Mouse (Mus musculus) heart, embryonic 10.5 days (tissue): ENCODE measurements at regions not wholly inside any gene's neighbourhood (a gene's known extent, or its start where the extent isn't known, plus 50 kb on each side); places are given as distances from the start of the nearest gene placed in this dataset.
A peak's percentile ranks its signal among the peaks of the same experiment; 100 is the strongest.

ENCODE experiments used
- DNase-seq: peaks from one replicate; pipeline ENCODE4 v3.0.0-alpha.2; 2017; ENCODE audit warnings: low spot score
- H3K27ac ChIP-seq: fragments of 300-500 bp; sonication (generic); 2 replicates; pipeline ENCODE4 v1.5.1; 2016; ENCODE audit warnings: mild to moderate bottlenecking
- H3K27me3 ChIP-seq: fragments of 300-500 bp; sonication (generic); 2 replicates; pipeline ENCODE4 v1.6.1; 2016; ENCODE audit warnings: mild to moderate bottlenecking; ENCODE audit not compliant: poor library complexity, insufficient read depth, severe bottlenecking
- H3K36me3 ChIP-seq: fragments of 300-500 bp; sonication (generic); 2 replicates; pipeline ENCODE4 v1.6.1; 2016; ENCODE audit warnings: mild to moderate bottlenecking, moderate library complexity
- H3K4me1 ChIP-seq: fragments of 300-500 bp; sonication (generic); 2 replicates; pipeline ENCODE4 v1.6.1; 2016; ENCODE audit warnings: mild to moderate bottlenecking
- H3K4me3 ChIP-seq: fragments of 300-500 bp; sonication (generic); 2 replicates; pipeline ENCODE4 v1.5.1; 2016; ENCODE audit warnings: mild to moderate bottlenecking, moderate library complexity
- H3K9me3 ChIP-seq: fragments of 300-500 bp; sonication (generic); 2 replicates; pipeline ENCODE4 v1.6.1; 2016; ENCODE audit warnings: mild to moderate bottlenecking, moderate library complexity
- WGBS: fragments of 180-500 bp; shearing (Covaris S2); methylation state at CpG from one replicate; pipeline ENCODE4 v1.1.7; 2016; 5-methylcytosine and 5-hydroxymethylcytosine counted together

GRCm38 (mm10) chr17:41892646-41893045 lies 423.1 kb upstream of the Ptchd4 start:
- H3K27ac ChIP-seq = no peak overlapping the region
- peak; percentile 64 for DNase-seq
- no peaks in the 10 kb centered on the region for H3K27me3 ChIP-seq
- H3K4me1 ChIP-seq = no peaks in the 10 kb centered on the region
- H3K36me3 ChIP-seq = no peaks in the 10 kb centered on the region
- no peak overlapping the region for H3K4me3 ChIP-seq
- no peaks in the 10 kb centered on the region for H3K9me3 ChIP-seq
- 93% methylated on average over 3 of the region's 3 CpGs for WGBS
